Mouse (Mus musculus): ENCODE measurements around the gene Syngr4. TPM values are rescaled to one million over a fixed set of nuclear protein-coding genes. Genes with fewer than 3 reads are reported as not detected.

Syngr4 gene
- polyA plus RNA-seq, 1 experiment from 2014 or later: 1.1 TPM

DNA sequence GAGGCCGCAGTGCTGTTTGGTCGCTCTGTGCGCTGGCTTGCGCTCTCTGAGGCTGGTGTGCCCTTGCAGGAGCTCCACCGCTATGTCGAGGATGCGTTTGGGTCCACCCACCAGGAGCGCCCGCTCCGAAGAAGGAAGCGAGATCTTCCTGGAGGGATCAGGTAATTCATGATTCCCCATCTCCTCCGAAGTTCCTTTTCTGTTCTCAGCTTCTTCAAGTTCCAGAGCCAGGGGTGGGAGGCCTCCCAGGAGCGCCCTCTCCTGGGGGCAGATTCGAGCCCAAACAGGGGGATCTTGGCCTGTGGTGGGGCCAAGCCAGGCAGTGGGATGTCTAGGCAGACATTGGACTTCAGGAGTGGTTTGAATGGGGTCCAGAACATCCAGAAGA is 27.9 kb upstream of the Syngr4 start:
- no peaks in the 10 kb centered on the region for H3K4me1 ChIP-seq (replicated peaks; ENCODE audit: control insufficient read depth, insufficient read depth, low read length)
- WGBS: 8% methylated on average over 14 of the region's 14 CpGs
- H3K27me3 ChIP-seq (ENCODE audit: control insufficient read depth, insufficient read depth, low read length): 0 out of 2 replicates have a peak, but pooled peaks cover 2% of the 10 kb centered on the region

DNA sequence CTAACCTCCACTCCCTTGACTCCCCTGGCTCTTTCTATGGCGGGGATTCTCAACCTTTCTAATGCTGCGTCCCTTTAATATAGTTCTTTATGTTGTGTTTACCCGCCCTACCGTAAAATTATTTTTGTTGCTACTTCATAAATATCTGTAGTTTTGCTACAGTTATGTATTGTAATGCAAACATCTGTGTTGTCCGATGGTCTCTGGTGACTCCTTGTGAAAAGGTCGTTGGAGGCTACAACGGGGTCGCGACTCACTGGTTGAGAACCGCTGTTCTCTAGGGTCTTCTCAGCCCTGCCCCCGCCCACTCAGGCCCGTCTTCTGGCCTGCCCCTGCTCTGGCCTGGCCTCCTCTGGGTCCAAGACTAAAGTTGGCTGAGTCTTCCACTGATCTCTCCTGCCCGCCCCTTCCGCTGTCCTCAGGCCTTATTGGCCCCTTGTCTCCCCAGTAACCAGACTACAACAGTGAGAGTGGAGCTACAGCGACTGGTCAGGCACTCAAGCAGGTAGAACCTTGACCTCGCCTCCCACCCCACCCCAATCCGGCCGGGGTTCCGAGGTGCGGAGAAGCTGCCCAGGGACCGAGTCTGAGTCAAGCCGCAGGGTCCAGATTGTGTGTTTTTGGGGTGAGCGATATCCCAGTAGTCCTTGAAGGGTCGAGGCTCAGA is 27.4 kb upstream of the Syngr4 start, which contains the start of gene Ccdc114:
TSS of gene Ccdc114 (plus strand) at position 311 of the 667 bp plus-strand sequence.
- H3K4me2 ChIP-seq (ENCODE audit: low read depth, low read length, severe bottlenecking): peak within 1 kb of the TSS; percentile 71
- ATAC-seq (replicated peaks; ENCODE audit: low FRiP score) (peak; percentile 52), DNase-seq (ENCODE audit: low spot score) (no peak)
- H3K27ac ChIP-seq (ENCODE audit: low read depth, low read length): peak within 1 kb of the TSS; percentile 72
- H3K9ac ChIP-seq (ENCODE audit: low read length): peak within 1 kb of the TSS; percentile 48
- peak within 1 kb of the TSS; percentile 39 for H3K4me3 ChIP-seq (ENCODE audit: low read depth, low read length)
- H3K4me1 ChIP-seq (replicated peaks; ENCODE audit: control insufficient read depth, insufficient read depth, low read length): no peaks in the 10 kb centered on the region
- H3K36me3 ChIP-seq (ENCODE audit: control insufficient read depth, insufficient read depth, low read length): no peaks in the 10 kb centered on the region
- WGBS: 5% methylated on average over 24 of the region's 24 CpGs
- no peaks in the 10 kb centered on the region; the same call in 1 of the 2 replicates for H3K9me3 ChIP-seq (ENCODE audit: control insufficient read depth, low read length)
- 0 out of 2 replicates have a peak, but pooled peaks cover 2% of the 10 kb centered on the region for H3K27me3 ChIP-seq (ENCODE audit: control insufficient read depth, insufficient read depth, low read length)

More for the DNA sequence above, 27.9 kb upstream of the Syngr4 start:
- Histone ChIP-seq H3K9me3 (ENCODE audit: control insufficient read depth, low read length) (no peaks in the 10 kb centered on the region; the same call in 1 of the 2 replicates), H3K36me3 (ENCODE audit: control insufficient read depth, insufficient read depth, low read length) (no peaks in the 10 kb centered on the region), H3K4me3 (ENCODE audit: low read depth, low read length) (0 out of 2 replicates have a peak overlapping the region, but pooled peaks have one; percentile 39), H3K9ac (ENCODE audit: low read length) (peak overlapping the region; percentile 1; the same call in 1 of the 2 replicates), H3K27ac (ENCODE audit: low read depth, low read length) (no peak overlapping the region), H3K4me2 (ENCODE audit: low read depth, low read length, severe bottlenecking) (peak overlapping the region; percentile 71; the same call in 1 of the 2 replicates)
- DNase-seq (ENCODE audit: low spot score): no peak
- ATAC-seq (replicated peaks; ENCODE audit: low FRiP score): no peak

DNA sequence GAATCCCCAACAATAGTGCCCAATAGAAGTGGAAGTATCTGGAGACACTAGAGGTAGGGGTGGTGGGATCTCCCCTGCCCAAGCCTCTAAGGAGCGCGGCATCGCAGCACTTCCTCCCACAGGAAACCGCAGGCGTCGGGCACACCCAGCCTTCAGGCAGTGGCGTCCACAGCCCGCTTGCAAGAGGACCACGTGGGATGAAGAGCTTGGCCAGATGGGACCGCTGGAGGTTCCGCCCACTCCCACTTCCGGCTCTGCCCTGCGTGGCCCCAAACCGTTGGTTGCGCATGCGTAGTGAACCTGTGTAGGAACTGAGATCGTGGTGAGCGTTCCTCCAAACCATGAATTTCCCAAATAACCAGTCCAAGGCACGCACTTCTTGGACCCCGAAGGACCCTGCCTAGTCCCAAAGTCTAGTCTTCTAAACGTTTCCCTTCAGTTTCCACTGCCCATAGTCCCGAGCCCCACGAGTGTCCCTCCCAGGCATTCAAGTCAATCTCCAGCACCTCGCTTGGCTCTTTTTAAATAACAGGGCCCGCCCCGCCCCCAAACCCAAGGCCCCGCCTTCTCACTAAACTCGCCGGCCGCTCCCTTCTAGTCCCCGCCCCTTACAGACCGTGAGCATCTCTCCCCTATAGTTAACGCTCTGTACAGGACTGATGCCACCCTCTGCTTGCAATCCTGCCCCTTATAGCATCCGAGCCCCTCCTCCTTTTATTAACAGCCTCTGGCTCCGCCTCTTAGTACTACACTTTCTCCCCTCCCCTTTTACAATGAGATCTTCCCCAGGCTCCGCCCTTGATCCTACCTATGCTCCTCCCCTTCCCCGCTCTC is 26.6 kb upstream of the Syngr4 start:
- peak overlapping the region; percentile 71 for H3K4me2 ChIP-seq (ENCODE audit: low read depth, low read length, severe bottlenecking)
- 1% methylated on average over 37 of the region's 37 CpGs for WGBS
- H3K4me3 ChIP-seq (ENCODE audit: low read depth, low read length): peak overlapping the region; percentile 39
- H3K27ac ChIP-seq (ENCODE audit: low read depth, low read length): peak overlapping the region; percentile 72
- peak overlapping the region; percentile 48 for H3K9ac ChIP-seq (ENCODE audit: low read length)
- peak; percentile 90 for ATAC-seq (replicated peaks; ENCODE audit: low FRiP score)
- no peaks in the 10 kb centered on the region for H3K36me3 ChIP-seq (ENCODE audit: control insufficient read depth, insufficient read depth, low read length)
- 0 out of 2 replicates have a peak, but pooled peaks cover 2% of the 10 kb centered on the region for H3K27me3 ChIP-seq (ENCODE audit: control insufficient read depth, insufficient read depth, low read length)
- no peaks in the 10 kb centered on the region for H3K4me1 ChIP-seq (replicated peaks; ENCODE audit: control insufficient read depth, insufficient read depth, low read length)
- no peaks in the 10 kb centered on the region; the same call in 1 of the 2 replicates for H3K9me3 ChIP-seq (ENCODE audit: control insufficient read depth, low read length)
- DNase-seq (ENCODE audit: low spot score): peak; percentile 94

DNA sequence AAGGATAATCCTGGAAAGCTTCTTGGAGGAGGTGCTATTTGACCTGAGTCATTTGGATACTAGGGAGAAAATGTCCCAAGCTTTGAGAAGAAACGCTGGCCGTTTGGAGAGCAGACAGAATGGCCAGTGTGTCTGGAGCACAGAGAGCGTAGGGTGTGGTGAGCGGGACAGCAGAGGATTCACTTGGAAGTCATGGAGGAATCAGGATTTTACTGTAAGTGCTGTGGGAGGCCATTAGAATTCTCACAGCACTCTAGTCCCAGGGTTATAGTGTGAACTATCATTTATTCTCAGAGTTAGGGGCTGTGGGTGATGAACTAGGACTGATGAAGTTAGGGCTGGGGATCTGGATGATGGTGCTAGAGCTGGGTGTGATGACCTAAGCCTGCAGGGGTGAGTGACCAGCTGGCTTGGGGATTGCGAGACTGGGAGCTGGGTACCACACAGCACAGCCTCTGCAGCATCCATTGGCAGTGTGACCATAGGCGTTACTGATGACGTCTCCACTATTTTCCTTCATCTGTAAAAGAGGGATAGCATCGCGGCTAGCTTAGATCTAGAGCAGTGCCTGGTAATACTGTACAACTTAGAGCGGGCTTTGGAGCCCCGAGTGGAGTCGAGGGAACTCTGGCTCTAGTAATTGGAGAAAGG is 25.6 kb upstream of the Syngr4 start:
- Histone ChIP-seq H3K4me3 (ENCODE audit: low read depth, low read length) (no peak overlapping the region), H3K4me1 (replicated peaks; ENCODE audit: control insufficient read depth, insufficient read depth, low read length) (peaks cover 4% of the 10 kb centered on the region), H3K27ac (ENCODE audit: low read depth, low read length) (no peak overlapping the region), H3K9ac (ENCODE audit: low read length) (peak overlapping the region; percentile 44; the same call in 1 of the 2 replicates), H3K4me2 (ENCODE audit: low read depth, low read length, severe bottlenecking) (peak overlapping the region; percentile 71; the same call in 1 of the 2 replicates), H3K36me3 (ENCODE audit: control insufficient read depth, insufficient read depth, low read length) (no peaks in the 10 kb centered on the region), H3K27me3 (ENCODE audit: control insufficient read depth, insufficient read depth, low read length) (0 out of 2 replicates have a peak, but pooled peaks cover 2% of the 10 kb centered on the region), H3K9me3 (ENCODE audit: control insufficient read depth, low read length) (no peaks in the 10 kb centered on the region; the same call in 1 of the 2 replicates)
- no peak for DNase-seq (ENCODE audit: low spot score)
- no peak for ATAC-seq (replicated peaks; ENCODE audit: low FRiP score)
- 87% methylated on average over 12 of the region's 12 CpGs for WGBS

DNA sequence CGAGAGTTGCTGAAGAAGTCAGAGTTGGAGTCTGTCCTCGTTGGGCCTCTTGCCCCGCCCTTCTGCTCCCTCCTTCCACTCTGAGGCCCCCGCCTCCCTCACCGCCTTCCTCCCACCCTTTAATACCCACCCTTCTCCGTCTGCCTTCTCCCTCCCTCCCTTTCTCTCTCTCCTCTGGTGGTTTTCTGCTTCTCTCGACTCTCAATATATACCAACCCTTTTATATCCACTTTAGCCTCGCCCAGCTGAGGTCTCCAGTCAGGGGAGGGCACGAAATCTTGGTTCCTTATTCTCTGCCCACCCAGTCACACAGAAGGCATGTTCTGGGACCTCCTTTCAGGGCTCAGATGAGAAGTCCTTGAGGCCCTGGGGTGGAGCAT is 24.7 kb upstream of the Syngr4 start, which contains the start of gene Emp3:
TSS of gene Emp3 (minus strand) at position 163 of the 380 bp plus-strand sequence.
- no peak for ATAC-seq (replicated peaks; ENCODE audit: low FRiP score)
- Histone ChIP-seq H3K4me3 (ENCODE audit: low read depth, low read length) (no peak within 1 kb of the TSS), H3K36me3 (ENCODE audit: control insufficient read depth, insufficient read depth, low read length) (no peaks in the 10 kb centered on the region), H3K9me3 (ENCODE audit: control insufficient read depth, low read length) (no peaks in the 10 kb centered on the region; the same call in 1 of the 2 replicates), H3K27me3 (ENCODE audit: control insufficient read depth, insufficient read depth, low read length) (0 out of 2 replicates have a peak, but pooled peaks cover 2% of the 10 kb centered on the region), H3K9ac (ENCODE audit: low read length) (no peak within 1 kb of the TSS), H3K27ac (ENCODE audit: low read depth, low read length) (no peak within 1 kb of the TSS), H3K4me2 (ENCODE audit: low read depth, low read length, severe bottlenecking) (no peak within 1 kb of the TSS), H3K4me1 (replicated peaks; ENCODE audit: control insufficient read depth, insufficient read depth, low read length) (peaks cover 9% of the 10 kb centered on the region)
- WGBS: 62% methylated on average over 9 of the region's 9 CpGs
- DNase-seq (ENCODE audit: low spot score): no peak

DNA sequence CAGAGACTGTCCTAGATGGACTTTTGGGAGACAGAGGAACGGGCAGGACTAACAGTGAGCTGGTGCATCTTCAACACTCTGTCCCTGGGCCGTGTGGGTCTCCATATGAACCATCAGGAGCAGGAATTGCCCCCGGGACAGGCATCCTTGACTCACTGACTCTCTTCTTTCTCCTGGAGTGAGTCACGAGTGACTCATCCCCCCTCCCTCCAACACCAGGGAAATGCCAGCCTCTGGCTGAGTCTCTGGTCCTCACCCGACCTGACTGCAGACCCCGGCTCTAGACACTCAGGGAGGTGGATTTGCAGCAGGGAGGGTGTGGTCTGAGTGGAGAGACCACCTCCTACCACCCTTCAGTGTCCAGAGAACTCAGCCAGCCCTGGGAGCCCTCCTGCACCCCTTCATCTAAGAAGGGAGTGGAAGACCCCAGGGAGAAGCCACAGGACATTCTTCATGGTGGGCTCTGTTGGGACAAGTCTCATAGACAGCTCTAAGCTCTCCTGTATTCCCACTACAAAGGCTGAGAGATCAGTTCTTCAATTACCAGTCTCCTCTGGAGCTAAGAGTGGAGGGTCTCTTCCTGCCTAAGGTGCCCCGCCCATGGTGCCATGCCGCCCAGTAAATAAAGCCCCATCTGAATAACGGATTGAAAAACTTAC is 24.2 kb upstream of the Syngr4 start:
- DNase-seq (ENCODE audit: low spot score) (no peak), ATAC-seq (replicated peaks; ENCODE audit: low FRiP score) (no peak)
- Histone ChIP-seq H3K9ac (ENCODE audit: low read length) (no peak overlapping the region), H3K9me3 (ENCODE audit: control insufficient read depth, low read length) (no peaks in the 10 kb centered on the region; the same call in 1 of the 2 replicates), H3K4me1 (replicated peaks; ENCODE audit: control insufficient read depth, insufficient read depth, low read length) (peaks cover 14% of the 10 kb centered on the region), H3K27ac (ENCODE audit: low read depth, low read length) (no peak overlapping the region), H3K4me3 (ENCODE audit: low read depth, low read length) (no peak overlapping the region), H3K36me3 (ENCODE audit: control insufficient read depth, insufficient read depth, low read length) (no peaks in the 10 kb centered on the region), H3K4me2 (ENCODE audit: low read depth, low read length, severe bottlenecking) (no peak overlapping the region), H3K27me3 (ENCODE audit: control insufficient read depth, insufficient read depth, low read length) (0 out of 2 replicates have a peak, but pooled peaks cover 2% of the 10 kb centered on the region)
- 58% methylated on average over 9 of the region's 9 CpGs for WGBS

DNA sequence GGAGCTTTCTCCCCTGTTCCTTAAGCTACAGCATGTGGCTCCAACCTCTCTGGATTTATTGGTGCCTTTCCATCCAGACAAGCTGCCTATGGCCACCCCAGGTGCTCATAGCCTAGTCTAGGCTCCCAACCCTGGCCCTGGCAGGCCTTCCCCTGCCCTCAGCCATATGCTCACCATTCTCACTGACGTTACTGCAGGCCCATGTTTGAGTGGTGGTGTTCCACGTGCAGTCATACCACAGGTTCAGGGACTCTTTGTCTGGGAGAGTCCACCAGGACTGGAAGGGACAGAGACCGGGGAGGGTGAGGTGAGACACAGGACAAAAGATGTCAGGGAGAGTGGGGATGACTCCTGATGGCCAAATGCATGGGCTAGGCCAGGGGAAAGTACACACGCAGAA is 23.2 kb upstream of the Syngr4 start:
- Histone ChIP-seq H3K9me3 (ENCODE audit: control insufficient read depth, low read length) (no peaks in the 10 kb centered on the region), H3K4me1 (replicated peaks; ENCODE audit: control insufficient read depth, insufficient read depth, low read length) (peaks cover 15% of the 10 kb centered on the region), H3K4me3 (ENCODE audit: low read depth, low read length) (no peak overlapping the region), H3K27ac (ENCODE audit: low read depth, low read length) (no peak overlapping the region), H3K27me3 (ENCODE audit: control insufficient read depth, insufficient read depth, low read length) (0 out of 2 replicates have a peak, but pooled peaks cover 2% of the 10 kb centered on the region), H3K36me3 (ENCODE audit: control insufficient read depth, insufficient read depth, low read length) (no peaks in the 10 kb centered on the region), H3K9ac (ENCODE audit: low read length) (no peak overlapping the region), H3K4me2 (ENCODE audit: low read depth, low read length, severe bottlenecking) (no peak overlapping the region)
- WGBS: 80% methylated on average over 4 of the region's 4 CpGs
- ATAC-seq (replicated peaks; ENCODE audit: low FRiP score): no peak
- no peak for DNase-seq (ENCODE audit: low spot score)
